Mouse (Mus musculus) cerebellum, adult 2 months (tissue): Measurements from ENCODE around the gene 1700008O03Rik. TPM values are rescaled to one million over a fixed set of nuclear protein-coding genes. Genes with fewer than 3 reads are reported as not detected.

ENCODE experiments used
- DNase-seq, 2 experiments: peaks; one replicate each; pipeline ENCODE4 v3.0.0; 2021
- H3K27ac ChIP-seq: fragments of 200-500 bp; 2 replicates; pipeline ENCODE4 v1.5.1; 2012; ENCODE audit warnings: low read length, control low read depth, inconsistent platforms; ENCODE audit not compliant: insufficient read depth
- H3K27me3 ChIP-seq: fragments of 200-500 bp; 2 replicates; pipeline ENCODE4 v1.6.1; 2012; ENCODE audit warnings: inconsistent platforms, mild to moderate bottlenecking, low read length, moderate library complexity; ENCODE audit not compliant: control insufficient read depth, insufficient read depth
- H3K4me1 ChIP-seq: fragments of 200-500 bp; 2 replicates; pipeline ENCODE4 v1.6.1; 2011; ENCODE audit warnings: low read length; ENCODE audit not compliant: control insufficient read depth, insufficient read depth
- H3K4me3 ChIP-seq: fragments of 200-500 bp; replicated peaks from 2 replicates; pipeline ENCODE3; 2011; ENCODE audit warnings: mild to moderate bottlenecking, low read depth, low read length, control low read depth; ENCODE audit not compliant: insufficient read depth
- CTCF ChIP-seq: fragments of 200-500 bp; IDR thresholded peaks from 2 replicates; pipeline ENCODE4 v1.5.1; 2011; ENCODE audit warnings: low read depth, mild to moderate bottlenecking, control low read depth, low read length, moderate library complexity, borderline replicate concordance; ENCODE audit not compliant: insufficient read depth
- POLR2A ChIP-seq: fragments of 200-500 bp; IDR thresholded peaks from 2 replicates; pipeline ENCODE4 v1.6.1; 2011; ENCODE audit warnings: low read length, control low read depth, borderline replicate concordance; ENCODE audit not compliant: insufficient read depth
- WGBS: fragments of 180-500 bp; shearing (Covaris S2); methylation state at CpG from one replicate; pipeline ENCODE4 v1.1.7; 2018; 5-methylcytosine and 5-hydroxymethylcytosine counted together
- polyA plus RNA-seq: library from polyadenylated mRNA; depleted of rRNA; stranded (reverse); fragments of >200 nt; gene quantifications from 2 replicates; pipeline ENCODE4 v1.2.3, GENCODE M21; 2012

The 1700008O03Rik gene
- polyA plus RNA-seq, 1 experiment, result 3.1 TPM

GRCm38 (mm10) chr7:44351881-44352749 is 33.5 kb downstream of the 1700008O03Rik start:
- 48% methylated on average over 71 of the region's 71 CpGs for WGBS
- H3K27ac ChIP-seq, result no peak overlapping the region
- TF ChIP-seq CTCF (no peak), POLR2A (no peak)
- H3K27me3 ChIP-seq, result no peaks in the 10 kb centered on the region; the same call in 1 of the 2 replicates
- no peak overlapping the region for H3K4me3 ChIP-seq
- peaks cover 4% of the 10 kb centered on the region; the same call in 1 of the 2 replicates for H3K4me1 ChIP-seq
- peak in 1 of 2 experiments; percentile 49 for DNase-seq

DNA sequence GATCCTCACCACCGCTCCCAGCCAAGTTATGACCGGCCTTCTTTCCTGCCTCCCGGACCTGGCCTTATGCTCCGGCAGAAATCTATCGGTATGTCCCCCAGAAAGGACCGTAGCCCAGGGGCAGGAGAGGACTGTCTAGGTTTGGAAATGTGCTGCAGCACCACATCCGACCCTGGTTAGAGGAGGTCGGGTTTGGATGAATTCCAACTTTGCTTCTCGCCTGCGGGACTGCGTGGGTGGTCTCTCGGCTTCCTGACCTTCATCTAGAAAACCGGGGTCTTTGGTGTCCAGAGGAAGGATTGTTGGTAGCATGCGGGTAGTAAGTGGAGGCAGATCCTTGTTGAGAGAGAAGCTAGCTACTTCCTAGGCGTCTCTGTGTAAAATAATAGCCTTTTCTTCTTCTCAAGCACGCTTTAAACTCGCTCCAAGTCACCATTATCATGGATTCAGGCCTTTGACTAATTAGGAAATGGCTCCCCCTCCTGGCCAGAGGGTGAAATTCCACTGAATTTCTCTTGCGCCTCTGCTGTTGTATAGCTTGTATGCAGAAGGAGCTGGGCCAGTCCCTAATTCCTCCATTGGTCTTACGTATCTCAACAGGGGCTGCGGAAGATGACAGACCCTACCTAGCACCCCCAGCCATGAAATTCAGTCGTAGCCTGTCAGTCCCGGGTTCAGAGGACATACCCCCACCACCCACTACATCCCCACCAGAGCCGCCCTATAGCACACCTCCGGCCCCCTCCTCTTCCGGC is 34.5 kb downstream of the 1700008O03Rik start:
- TF ChIP-seq CTCF, result peak; percentile 83
- no peak for TF ChIP-seq POLR2A
- H3K4me1 ChIP-seq, result peaks cover 4% of the 10 kb centered on the region; the same call in 1 of the 2 replicates
- no peak overlapping the region for H3K4me3 ChIP-seq
- DNase-seq, result peak; percentile 83 to 87
- 16% methylated on average over 25 of the region's 25 CpGs for WGBS
- H3K27ac ChIP-seq, result no peak overlapping the region
- no peaks in the 10 kb centered on the region; the same call in 1 of the 2 replicates for H3K27me3 ChIP-seq

DNA sequence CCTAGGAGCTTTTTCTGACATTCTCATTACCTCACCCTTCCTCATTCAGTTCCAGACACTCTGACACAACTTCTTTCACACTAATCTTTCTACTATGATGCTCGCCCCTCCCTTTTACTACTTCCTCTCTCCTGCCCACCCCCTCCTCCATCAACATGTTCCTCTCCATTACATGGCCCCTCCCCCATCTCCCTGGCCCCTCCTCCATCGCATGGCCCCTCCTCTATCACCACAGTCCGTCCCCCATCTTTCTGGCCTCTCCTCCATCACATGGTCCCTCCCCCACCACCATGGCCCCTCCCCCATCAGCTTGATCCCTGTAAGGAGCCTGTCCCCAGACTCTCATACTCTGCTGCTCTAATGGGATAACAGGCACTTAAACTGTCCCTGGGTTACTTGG is 36.6 kb downstream of the 1700008O03Rik start:
- Histone ChIP-seq H3K4me1 (peaks cover 4% of the 10 kb centered on the region; the same call in 1 of the 2 replicates), H3K27me3 (no peaks in the 10 kb centered on the region; the same call in 1 of the 2 replicates), H3K27ac (no peak overlapping the region), H3K4me3 (no peak overlapping the region)
- DNase-seq, result no peak
- TF ChIP-seq POLR2A (no peak), CTCF (no peak)
- 34% methylated on average over 3 of the region's 3 CpGs for WGBS

DNA sequence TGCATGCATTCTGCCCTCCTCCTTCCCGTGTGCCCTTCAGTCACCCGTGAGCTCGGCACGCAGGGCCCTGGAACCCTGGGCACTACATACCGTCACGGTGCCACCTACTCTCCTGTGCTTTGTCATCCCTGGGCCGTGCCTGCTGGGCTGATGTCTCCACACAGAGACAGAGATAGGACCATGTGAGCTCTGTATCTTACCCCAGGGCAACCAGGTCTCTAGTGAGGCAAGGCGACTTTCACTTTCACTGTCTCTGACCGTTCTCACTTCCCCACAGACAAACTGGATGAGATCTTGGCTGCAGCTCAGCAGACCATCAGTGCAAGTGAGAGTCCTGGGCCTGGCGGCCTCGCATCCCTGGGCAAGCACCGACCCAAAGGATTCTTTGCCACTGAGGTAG is 41.0 kb downstream of the 1700008O03Rik start:
- TF ChIP-seq POLR2A, result no peak
- Histone ChIP-seq H3K27me3 (no peaks in the 10 kb centered on the region), H3K27ac (no peak overlapping the region), H3K4me3 (no peak overlapping the region), H3K4me1 (0 out of 2 replicates have a peak, but pooled peaks cover 5% of the 10 kb centered on the region)
- 63% methylated on average over 12 of the region's 12 CpGs for WGBS
- DNase-seq, result no peak

DNA sequence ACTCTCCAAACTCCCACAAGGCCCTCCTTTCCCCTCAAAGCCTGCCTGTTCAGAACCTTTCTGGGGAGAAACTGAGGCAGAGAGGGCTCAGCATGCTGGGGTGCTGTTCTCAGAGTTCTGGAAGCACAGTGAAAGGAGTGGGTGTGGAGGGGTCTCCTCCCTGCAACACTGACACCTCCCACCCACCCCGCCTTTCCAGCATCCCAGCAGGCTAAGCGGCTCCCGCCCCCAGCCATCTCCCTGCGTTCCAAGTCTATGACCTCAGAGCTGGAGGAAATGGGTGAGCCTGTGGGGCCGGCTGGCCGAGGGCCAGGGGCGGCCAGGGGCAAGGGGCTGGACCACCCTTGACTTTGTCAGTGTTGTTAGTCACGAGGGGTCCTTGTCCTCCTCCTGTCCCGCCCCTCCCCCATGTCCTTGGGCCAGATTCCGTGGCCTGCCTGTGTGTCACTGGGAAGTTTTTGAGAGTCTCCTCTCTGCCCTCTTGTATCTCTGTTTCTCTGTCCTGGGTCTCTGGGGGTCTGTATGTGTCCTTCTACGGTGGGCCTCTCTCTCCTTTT is 42.1 kb downstream of the 1700008O03Rik start:
- 0 out of 2 replicates have a peak, but pooled peaks cover 8% of the 10 kb centered on the region for H3K4me1 ChIP-seq
- H3K27me3 ChIP-seq, result no peaks in the 10 kb centered on the region
- no peak overlapping the region for H3K27ac ChIP-seq
- no peak for DNase-seq
- H3K4me3 ChIP-seq, result no peak overlapping the region
- TF ChIP-seq CTCF (no peak), POLR2A (no peak)
- 28% methylated on average over 11 of the region's 11 CpGs for WGBS

DNA sequence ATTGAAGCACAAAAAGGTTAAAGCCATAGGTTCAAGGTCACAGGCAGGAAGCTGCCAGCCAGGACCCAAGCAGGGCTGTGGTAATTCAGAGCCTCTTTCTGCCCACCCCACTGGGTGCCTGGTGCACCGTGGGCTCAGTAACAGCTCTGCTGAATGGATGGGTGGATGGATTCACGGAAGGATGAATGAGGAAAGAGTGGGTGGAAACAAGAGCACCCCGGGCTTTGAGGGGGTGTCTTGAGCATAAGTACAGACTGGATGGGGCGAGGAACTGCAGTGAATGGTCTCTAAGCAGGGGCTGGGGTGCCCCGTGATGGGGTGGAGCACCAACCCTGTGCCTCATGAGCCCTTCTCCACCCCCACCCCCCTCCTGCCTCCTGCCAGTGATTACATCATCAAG is 43.9 kb downstream of the 1700008O03Rik start:
- Histone ChIP-seq H3K4me3 (no peak overlapping the region), H3K27ac (no peak overlapping the region), H3K4me1 (peaks cover 18% of the 10 kb centered on the region), H3K27me3 (no peaks in the 10 kb centered on the region)
- WGBS, result 62% methylated on average over 5 of the region's 5 CpGs
- no peak for DNase-seq
- no peak for TF ChIP-seq POLR2A
- no peak for TF ChIP-seq CTCF

DNA sequence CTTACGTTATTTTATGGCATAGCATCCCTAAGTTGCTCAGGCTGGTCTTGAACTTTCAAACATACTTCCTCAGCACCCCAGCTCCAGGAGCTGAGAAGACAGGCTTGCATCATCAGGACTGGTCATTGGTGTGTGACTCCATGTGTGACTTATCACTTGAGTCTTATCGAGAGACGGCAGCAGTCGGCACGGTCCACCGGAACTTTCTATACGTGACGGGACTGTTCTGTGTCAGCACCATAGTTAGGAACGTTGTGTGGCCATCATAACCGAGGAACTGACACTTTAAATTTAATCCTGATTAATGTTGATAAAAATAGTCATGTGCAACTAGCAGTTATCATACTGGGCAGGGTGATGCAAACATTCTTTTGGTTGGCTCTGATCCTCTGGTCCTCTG is 44.5 kb downstream of the 1700008O03Rik start:
- Histone ChIP-seq H3K27ac (no peak overlapping the region), H3K4me3 (no peak overlapping the region), H3K27me3 (no peaks in the 10 kb centered on the region), H3K4me1 (peaks cover 18% of the 10 kb centered on the region)
- 83% methylated on average over 10 of the region's 10 CpGs for WGBS
- TF ChIP-seq CTCF (no peak), POLR2A (no peak)
- no peak for DNase-seq
